Mouse (Mus musculus) heart, adult 2 months (tissue): ENCODE measurements around the gene Atl1. TPM values are rescaled to one million over a fixed set of nuclear protein-coding genes. Genes with fewer than 3 reads are reported as not detected.

Experiments
- DNase-seq, 2 experiments: peaks; one replicate each; pipeline ENCODE4 v3.0.0; 2021
- H3K27ac ChIP-seq: fragments of 200-600 bp; 2 replicates; pipeline ENCODE4 v1.8.1; 2022
- H3K27me3 ChIP-seq: fragments of 200-500 bp; 2 replicates; pipeline ENCODE4 v1.6.1; 2012; ENCODE audit warnings: mild to moderate bottlenecking, low read length, inconsistent platforms, mixed read lengths; ENCODE audit not compliant: control insufficient read depth, insufficient read depth
- H3K36me3 ChIP-seq: fragments of 200-500 bp; 2 replicates; pipeline ENCODE4 v1.6.1; 2012; ENCODE audit warnings: low read length, inconsistent platforms; ENCODE audit not compliant: control insufficient read depth, insufficient read depth
- H3K4me1 ChIP-seq: fragments of 200-500 bp; 2 replicates; pipeline ENCODE4 v1.6.1; 2011; ENCODE audit warnings: low read length; ENCODE audit not compliant: control insufficient read depth, insufficient read depth
- H3K4me3 ChIP-seq: fragments of 200-600 bp; 2 replicates; pipeline ENCODE4 v1.8.1; 2022
- H3K79me2 ChIP-seq: fragments of 200-500 bp; replicated peaks from 2 replicates; pipeline ENCODE4 v1.6.1; 2012; ENCODE audit warnings: mild to moderate bottlenecking, inconsistent platforms, low read length, moderate library complexity, mixed read lengths; ENCODE audit not compliant: control insufficient read depth, insufficient read depth
- H3K9ac ChIP-seq: fragments of 200-500 bp; 2 replicates; pipeline ENCODE4 v1.6.1; 2012; ENCODE audit warnings: low read depth, mild to moderate bottlenecking, control low read depth, inconsistent platforms, low read length, mixed read lengths
- CTCF ChIP-seq: fragments of 200-600 bp; IDR thresholded peaks from 2 replicates; pipeline ENCODE4 v1.8.1; 2022; ENCODE audit warnings: antibody characterized with exemption, mild to moderate bottlenecking, moderate library complexity
- EP300 ChIP-seq: fragments of 200-500 bp; IDR thresholded peaks from 2 replicates; pipeline ENCODE4 v1.6.1; 2011; ENCODE audit warnings: low read depth, low read length, control low read depth; ENCODE audit not compliant: insufficient read depth
- POLR2A ChIP-seq: fragments of 200-500 bp; IDR thresholded peaks from 2 replicates; pipeline ENCODE4 v1.6.1; 2011; ENCODE audit warnings: mild to moderate bottlenecking, low read depth, low read length, control low read depth; ENCODE audit not compliant: insufficient read depth
- WGBS: fragments of 180-500 bp; shearing (Covaris S2); methylation state at CpG from one replicate; pipeline ENCODE4 v1.1.7; 2018; 5-methylcytosine and 5-hydroxymethylcytosine counted together
- intact Hi-C: fragments of 180-260 bp; cut with DNase I; formaldehyde crosslinking; loops from one replicate; pipeline ENCODE4 v1.15.1; 2025
- polyA plus RNA-seq: library from polyadenylated mRNA; depleted of rRNA; stranded (reverse); fragments of >200 nt; gene quantifications from 2 replicates; pipeline ENCODE4 v1.2.3, GENCODE M21; 2012
- total RNA-seq, 2 experiments: library from RNA; stranded (reverse); gene quantifications; 2 replicates each; pipeline ENCODE4 v1.2.3; 2021

Atl1 gene
- total and polyA plus RNA-seq, 3 experiments = 2.9 to 4.0 (median 4.0) TPM

DNA sequence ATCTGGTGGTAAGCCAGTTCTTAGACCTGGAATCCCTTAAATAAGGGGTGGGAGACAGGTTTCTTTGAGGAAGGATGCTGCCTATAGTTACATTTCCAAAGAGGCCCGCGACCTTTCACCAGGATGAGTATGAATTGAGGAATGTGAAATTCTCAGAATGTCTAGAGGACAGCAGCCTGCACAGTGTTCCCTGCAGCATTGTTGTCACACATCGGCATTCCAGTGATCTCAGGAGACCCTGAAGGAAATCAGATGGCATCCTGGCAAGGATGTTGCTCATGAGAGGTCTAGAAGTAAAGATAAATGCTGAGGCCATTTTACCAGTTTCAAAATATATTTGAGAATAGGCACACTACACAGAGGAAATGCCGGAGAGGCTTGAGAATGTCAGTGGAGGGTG, 5.7 kb downstream of the Atl1 start:
- H3K9ac ChIP-seq = no peak overlapping the region
- no peak overlapping the region for H3K27ac ChIP-seq
- H3K4me1 ChIP-seq = peaks cover 3% of the 10 kb centered on the region
- H3K4me3 ChIP-seq = no peak overlapping the region
- intact Hi-C loops = loop anchor here (10.0 kb wide), 1 partner anchor 533 kb away; no protein-coding TSS in a partner anchor
- no peaks in the 10 kb centered on the region for H3K79me2 ChIP-seq
- WGBS = 28% methylated on average over 4 of the region's 4 CpGs
- DNase-seq = no peak
- H3K36me3 ChIP-seq = no peaks in the 10 kb centered on the region
- TF ChIP-seq EP300 = no peak
- no peak for TF ChIP-seq CTCF
- TF ChIP-seq POLR2A = no peak
- H3K27me3 ChIP-seq = no peaks in the 10 kb centered on the region

DNA sequence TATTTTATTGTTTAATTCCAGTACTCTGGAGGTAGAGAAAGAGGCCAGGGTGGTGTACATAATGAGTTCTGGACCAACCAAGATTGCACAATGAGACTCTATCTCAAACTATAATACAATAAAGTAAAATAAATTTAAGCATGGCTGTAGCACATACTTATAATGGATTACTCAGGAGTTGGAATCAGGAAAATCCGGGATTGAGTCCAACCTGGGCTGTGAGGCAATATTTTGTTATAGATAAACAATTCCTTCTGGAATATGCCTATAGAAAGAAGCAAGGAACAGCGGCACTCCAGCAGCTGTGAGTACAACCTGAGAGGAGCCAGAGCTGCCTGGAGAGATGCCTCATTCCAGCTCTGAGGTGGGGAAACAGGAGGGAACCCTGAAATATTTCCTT, 12.6 kb downstream of the Atl1 start:
- H3K4me1 ChIP-seq = no peaks in the 10 kb centered on the region
- H3K27me3 ChIP-seq = no peaks in the 10 kb centered on the region
- intact Hi-C loops = no loop called here
- H3K36me3 ChIP-seq = no peaks in the 10 kb centered on the region
- WGBS = 26% methylated on average over 2 of the region's 2 CpGs
- no peak overlapping the region for H3K4me3 ChIP-seq
- H3K79me2 ChIP-seq = no peaks in the 10 kb centered on the region; the same call in 1 of the 2 replicates
- TF ChIP-seq EP300 (no peak), CTCF (no peak), POLR2A (no peak)
- H3K9ac ChIP-seq = no peak overlapping the region
- H3K27ac ChIP-seq = no peak overlapping the region
- no peak for DNase-seq

DNA sequence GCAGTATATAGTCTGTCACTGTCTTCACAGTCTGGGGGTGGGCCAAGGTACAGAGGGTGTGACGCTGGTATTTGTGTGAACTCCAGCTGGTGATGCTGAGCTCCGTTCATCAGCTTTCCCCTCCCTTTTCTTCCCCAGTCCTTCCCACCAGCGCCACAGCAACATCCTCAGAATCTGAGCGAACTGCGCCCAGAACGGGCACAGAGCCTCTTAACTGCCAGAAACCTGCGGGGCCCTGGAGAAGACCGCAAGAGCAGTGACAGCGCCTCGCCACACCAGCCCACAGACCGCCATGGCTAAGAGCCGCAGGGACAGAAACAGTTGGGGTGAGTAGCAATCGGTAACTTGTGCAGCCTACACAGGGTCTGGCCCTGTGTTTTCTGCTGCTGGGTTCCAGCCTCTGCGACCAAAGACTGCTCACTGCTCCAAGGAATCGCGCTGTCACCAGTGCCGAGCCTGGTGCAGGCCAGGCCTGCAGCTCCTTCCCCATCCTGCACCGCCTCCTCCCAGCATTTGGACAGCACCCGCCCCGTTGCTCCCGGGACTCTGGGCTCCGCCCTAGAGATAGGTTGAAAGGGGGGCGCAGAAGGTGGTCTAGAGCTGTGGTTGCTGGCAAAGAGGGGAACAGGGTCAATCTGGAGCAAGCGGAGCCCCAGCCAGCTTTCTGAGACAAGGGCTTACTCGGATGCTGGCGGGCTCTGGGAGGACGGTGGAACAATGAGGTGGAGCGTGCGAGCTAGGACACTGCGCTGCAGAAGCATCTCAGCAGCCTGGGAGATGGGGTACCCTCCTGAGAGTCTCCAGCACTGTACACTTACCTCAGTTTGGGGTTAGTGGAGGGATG, 15.5 kb downstream of the Atl1 start:
- Histone ChIP-seq H3K79me2 (no peaks in the 10 kb centered on the region; the same call in 1 of the 2 replicates), H3K36me3 (no peaks in the 10 kb centered on the region), H3K4me3 (no peak overlapping the region), H3K9ac (no peak overlapping the region), H3K27ac (no peak overlapping the region), H3K4me1 (peaks cover 2% of the 10 kb centered on the region), H3K27me3 (no peaks in the 10 kb centered on the region)
- peak in 1 of 2 experiments; percentile 33 for DNase-seq
- intact Hi-C loops = no loop called here
- whole genome bisulfite sequencing = 44% methylated on average over 30 of the region's 30 CpGs
- TF ChIP-seq CTCF (no peak), POLR2A (no peak), EP300 (no peak)

DNA sequence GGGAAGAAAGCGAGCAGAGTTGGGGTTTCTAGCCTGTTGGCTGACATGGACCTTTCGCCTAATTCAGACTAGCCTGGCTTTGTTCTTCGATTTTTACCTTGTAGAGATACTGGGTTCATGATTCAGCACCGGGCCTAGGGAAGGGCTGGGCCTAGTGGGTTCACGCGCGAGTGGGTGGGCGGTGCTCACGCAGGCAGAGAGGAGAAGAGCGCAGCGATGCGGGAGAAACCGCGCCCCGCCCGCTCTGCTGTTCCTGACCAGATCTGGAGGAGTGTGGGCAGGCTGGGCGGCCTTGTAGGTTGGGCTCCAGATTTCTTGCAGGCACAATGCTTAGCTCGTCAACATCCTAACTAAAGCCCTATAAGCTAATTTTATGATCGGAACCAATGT, 16.1 kb downstream of the Atl1 start:
- Histone ChIP-seq H3K27me3 (no peaks in the 10 kb centered on the region), H3K4me1 (peaks cover 2% of the 10 kb centered on the region), H3K27ac (no peak overlapping the region), H3K4me3 (no peak overlapping the region), H3K36me3 (no peaks in the 10 kb centered on the region), H3K79me2 (no peaks in the 10 kb centered on the region; the same call in 1 of the 2 replicates), H3K9ac (no peak overlapping the region)
- no peak for TF ChIP-seq CTCF
- no peak for TF ChIP-seq EP300
- no peak for TF ChIP-seq POLR2A
- intact Hi-C loops = no loop called here
- DNase-seq = no peak
- WGBS = 71% methylated on average over 19 of the region's 19 CpGs

DNA sequence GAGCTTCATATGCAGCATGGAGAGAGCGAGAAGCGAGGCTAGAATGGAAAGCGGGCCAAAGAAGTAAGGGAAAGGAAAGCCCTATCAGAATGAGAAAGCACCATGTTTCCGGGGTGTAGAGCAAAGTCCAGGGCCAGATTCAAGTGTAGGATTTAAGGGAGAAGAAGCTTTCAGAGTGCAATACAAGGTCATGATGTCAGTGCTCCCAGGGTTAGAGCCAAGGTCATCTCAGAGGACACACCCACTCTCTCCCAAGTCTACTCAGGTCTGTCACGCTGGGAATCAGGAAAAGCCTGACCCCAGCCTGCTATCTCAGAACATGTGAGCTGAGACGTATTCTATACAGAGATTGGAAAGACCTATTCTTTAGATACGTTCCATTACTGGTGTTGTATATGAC, 19.5 kb downstream of the Atl1 start:
- H3K4me3 ChIP-seq = no peak overlapping the region
- H3K27me3 ChIP-seq = no peaks in the 10 kb centered on the region
- intact Hi-C loops = no loop called here
- no peaks in the 10 kb centered on the region for H3K79me2 ChIP-seq
- no peaks in the 10 kb centered on the region for H3K36me3 ChIP-seq
- no peak for TF ChIP-seq EP300
- TF ChIP-seq CTCF = no peak
- no peak for TF ChIP-seq POLR2A
- H3K27ac ChIP-seq = no peak overlapping the region
- H3K9ac ChIP-seq = no peak overlapping the region
- WGBS = 85% methylated on average over 7 of the region's 7 CpGs
- no peak for DNase-seq
- peaks cover 2% of the 10 kb centered on the region for H3K4me1 ChIP-seq

DNA sequence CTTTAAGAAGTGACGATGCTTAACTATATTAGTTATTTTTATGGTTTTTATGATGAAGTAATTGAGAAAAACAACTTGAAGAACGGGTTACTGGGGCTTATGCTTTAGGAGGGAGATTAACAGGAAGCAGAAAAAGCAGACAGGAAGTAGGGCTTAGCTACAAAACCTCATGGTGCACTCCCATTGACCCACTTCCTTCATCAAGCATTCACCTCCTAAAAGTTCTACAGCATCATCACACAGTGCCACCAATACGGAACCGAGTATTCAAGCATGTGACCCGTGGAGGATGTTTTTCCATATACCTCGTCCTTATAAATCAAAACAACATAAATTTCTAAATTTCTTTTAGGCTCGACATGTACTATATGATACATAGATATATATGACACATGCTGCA, 20.3 kb downstream of the Atl1 start:
- intact Hi-C loops = no loop called here
- Histone ChIP-seq H3K9ac (no peak overlapping the region), H3K27me3 (no peaks in the 10 kb centered on the region), H3K4me3 (no peak overlapping the region), H3K36me3 (no peaks in the 10 kb centered on the region), H3K4me1 (peaks cover 2% of the 10 kb centered on the region), H3K79me2 (no peaks in the 10 kb centered on the region), H3K27ac (no peak overlapping the region)
- no peak for DNase-seq
- 78% methylated on average over 7 of the region's 7 CpGs for WGBS
- TF ChIP-seq CTCF (no peak), EP300 (no peak), POLR2A (no peak)
